Mouse (Mus musculus): Measurements from ENCODE around the gene Ndufa11.

The Ndufa11 gene

DNA sequence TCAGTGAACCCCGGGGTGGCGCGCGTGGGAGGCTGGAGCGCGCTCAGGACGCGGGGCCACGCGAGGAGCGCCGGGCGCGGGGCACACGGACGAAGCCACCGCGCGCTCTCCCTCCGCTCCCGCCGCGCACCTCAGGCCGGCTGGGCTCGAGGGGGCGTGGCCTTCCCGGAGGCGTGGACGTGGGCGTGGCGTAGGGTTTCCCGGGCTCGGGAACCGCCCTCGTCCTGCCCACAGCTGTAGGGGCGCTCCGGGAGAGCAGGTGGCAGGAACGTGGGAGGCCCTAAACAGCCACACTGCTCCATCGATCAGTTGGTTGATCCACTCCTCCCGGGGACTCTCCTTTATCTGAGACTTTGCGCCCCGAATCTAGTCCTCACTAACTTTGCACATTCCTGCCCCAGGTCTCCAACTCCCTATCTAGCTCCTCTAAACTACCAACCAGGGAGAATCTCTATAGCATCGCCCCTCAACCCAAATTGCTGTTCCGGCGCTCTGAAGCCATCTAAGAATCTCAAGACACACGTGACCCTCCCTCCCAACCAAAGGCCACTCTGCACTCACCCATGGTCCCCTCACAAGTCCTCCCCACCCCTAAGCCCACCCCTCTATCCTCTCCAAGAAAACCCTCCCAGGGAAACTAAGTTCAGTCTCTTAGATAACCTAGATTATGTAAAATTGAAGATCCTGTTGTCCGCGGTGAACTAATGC, 40.0 kb downstream of the Ndufa11 start, which contains the start of gene Nrtn:
TSS of gene Nrtn (minus strand) at position 115 of the 708 bp plus-strand sequence.
- DNase-seq (ENCODE audit: low spot score in 2 of 2) = peak; percentile 55 to 59

DNA sequence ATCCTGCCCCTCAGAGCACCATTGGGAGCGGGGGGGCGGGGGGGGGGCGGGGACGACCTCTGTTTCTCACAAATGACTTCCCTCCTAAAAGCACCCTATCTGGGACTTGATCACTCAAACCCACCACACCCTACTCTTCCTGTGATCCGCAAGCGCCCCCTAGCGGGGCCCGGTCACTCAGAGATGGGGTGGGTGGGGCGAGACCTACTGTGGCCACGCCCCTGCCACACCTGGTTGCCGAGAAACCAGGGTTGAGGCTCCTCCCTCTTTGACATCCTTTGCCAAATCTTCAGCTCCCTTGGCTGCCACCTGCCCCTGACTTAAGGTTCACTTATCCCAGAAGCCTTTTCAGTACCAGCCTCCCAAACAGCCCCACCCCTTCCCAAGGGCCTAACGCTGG, 40.6 kb downstream of the Ndufa11 start:
- DNase-seq (ENCODE audit: low spot score in 2 of 2) = peak; percentile 46 to 50

DNA sequence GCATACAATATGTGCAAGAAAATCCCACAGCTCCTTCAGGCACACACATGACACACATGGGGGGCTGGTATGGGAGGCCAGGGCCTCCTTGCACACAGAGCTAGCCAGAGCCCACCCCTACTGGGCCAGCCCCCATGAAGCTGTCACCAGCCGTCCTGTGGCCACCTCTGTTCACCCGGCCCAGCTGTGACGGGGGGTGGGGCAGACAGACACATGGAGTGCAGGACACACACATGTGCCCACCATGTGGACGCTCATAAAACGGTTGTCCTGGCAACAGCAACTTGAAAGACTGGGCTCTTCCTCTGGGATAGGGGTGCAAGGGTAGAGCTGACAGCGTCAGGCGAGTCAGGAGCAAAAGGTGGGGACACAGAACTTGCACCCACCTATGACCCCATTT, 41.7 kb downstream of the Ndufa11 start:
- no peak for DNase-seq (ENCODE audit: low spot score in 2 of 2)

DNA sequence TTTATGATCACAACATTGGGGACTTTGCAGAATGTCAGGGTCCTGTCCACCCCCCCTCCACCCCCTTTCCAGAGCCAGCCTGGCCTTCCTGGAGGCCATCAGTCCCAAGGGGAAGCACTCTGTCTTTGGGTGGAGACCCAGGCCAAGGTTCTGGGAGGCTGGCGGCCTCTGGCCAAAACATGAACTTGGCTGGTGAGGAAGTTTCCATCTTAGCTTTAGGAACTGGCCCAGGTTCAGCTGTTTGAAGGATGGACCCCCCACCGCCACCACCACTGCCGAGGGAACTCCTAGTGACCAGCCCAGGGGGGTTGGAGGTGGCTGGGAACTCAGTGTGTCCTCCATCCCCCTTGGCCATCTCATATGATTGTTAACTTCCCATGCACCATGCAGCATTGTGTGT, 43.5 kb downstream of the Ndufa11 start:
- DNase-seq (ENCODE audit: low spot score in 2 of 2) = no peak

DNA sequence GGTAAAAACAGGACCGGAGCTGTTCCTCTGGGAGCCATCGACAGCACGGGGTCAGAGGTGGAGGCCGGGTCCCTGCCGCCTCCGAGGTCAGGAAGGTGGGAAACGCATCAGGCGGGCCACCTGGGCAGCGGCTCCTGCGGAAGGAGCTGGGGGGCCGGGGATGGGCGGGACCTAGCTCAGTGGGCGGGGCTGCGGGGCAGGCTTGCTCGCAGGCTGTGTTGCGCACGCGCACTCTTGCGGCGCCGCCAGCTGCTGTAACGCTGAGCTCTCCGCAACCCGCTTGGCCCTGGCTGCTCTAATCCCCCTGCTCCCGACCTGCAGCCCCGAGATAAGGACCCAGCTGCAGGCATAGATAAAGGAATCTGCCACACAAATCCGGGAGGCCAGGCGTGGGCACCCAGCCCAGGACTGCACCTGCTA, 44.4 kb downstream of the Ndufa11 start:
- peak; percentile 78 to 86 for DNase-seq (ENCODE audit: low spot score in 2 of 2)

DNA sequence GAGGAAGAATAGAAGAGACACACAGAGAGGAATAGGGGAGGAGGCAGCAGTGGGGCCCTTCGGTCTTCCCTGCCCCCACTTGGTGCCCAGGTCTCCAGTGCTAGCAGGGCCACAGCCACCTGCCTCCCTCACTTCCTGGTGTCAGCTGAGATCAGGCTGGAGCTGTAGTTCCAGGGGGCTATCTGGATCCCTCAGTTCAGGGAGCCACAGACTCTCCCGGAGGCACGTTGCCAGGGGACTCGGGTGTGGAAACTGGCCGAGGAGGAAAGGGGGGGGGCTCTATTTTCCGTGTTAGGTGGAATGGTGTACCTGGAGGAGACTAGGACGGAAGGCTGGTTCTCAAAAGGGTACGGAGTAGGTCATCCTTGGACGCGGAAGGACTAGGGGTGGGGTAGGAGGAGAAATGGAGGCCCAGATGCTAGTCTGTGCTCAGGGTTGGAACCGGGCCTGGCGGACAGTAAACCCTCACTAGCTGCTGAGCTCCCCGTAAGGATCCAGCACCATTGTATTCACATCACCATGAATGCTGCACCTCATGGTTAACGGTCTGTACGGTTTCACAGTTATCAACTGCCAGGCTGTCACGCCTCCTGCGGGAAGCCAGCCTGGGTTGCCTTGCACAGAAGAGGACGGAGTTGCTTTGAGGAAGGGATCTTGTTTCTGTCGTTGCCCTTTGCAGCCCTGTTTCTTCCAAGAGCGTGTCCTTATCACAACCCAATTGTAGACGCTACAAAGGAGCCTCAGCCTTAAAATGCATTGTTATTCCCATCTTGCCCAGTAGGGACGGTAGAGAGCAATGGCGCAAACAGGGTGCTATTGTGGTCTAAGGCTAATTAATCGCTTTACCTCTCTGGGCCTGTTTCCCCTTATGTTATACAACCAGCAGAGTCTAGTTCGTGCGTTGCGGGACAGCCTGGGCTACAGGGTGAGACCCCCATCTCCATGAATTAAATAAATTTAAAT, 45.5 kb downstream of the Ndufa11 start:
- peak; percentile 62 to 71 for DNase-seq (ENCODE audit: low spot score in 2 of 2)

DNA sequence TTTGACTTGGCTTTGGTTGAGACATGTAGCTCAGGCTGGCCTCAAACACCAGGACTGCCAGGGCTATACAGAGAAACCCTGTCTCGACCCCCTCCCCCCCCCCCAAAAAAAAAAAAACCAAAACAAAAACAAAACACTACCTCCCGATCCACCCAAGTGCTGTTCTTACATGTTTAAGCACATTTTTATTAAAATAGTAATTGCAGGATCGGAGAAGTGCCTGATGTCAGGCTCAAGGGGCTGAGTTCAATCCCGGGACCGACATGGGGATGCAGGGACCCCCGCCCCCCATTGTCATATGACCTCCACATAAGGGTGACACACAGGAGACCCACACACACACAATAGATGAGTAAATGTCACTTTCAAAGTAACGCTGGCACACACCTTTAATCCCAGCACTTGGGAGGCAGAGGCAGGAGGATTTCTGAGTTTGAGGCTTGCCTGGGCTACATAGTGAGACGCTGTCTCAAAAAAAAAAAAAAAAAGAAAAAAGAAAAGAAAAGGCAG, 46.2 kb downstream of the Ndufa11 start:
- DNase-seq (ENCODE audit: low spot score in 2 of 2) = no peak

DNA sequence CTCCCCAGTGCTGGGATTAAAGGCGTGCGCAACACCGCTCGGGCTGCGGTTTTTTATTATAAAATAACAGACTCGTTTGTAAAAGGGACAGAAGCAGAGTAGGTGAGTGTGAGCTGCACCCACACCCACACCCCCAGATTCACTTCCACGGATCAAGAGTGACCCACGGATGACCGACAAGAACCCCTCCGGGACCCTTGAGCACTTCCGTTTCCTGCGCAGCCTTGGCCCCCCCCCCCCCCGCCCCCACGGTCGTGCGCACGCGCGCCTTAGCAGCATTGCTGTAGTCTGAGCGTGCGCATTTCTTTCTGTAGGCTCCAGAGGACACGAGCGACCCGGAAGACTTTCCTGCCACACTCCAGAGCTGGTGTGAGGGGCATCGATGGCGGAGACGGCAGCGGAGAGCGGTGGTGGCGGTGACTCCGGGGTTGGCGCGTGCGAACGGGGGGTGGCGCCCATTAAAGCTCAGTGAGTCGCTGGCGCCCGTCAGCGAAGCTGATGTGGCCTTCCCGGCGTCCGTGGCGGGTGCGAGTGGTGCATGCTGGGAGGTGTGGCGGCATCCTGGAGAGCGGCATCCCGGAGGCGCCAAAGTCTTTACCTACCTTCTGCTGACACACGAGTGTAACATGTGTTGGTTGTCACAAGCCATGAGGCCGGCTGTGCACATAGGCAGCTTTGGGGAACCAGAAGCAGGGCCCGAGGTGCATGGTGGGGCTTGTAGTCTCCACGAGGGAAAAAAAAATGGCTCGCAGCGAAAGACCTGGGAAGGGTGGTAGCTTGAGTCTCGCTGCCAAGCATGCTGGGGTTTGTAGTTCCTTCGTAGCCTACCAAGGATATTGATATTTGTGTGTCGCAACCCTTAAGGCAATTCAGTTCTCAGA, 47.1 kb downstream of the Ndufa11 start, which contains the start of gene Dus3l:
TSS of gene Dus3l (plus strand) at position 284 of the 881 bp plus-strand sequence.
- peak; percentile 84 to 93 for DNase-seq (ENCODE audit: low spot score in 2 of 2)

DNA sequence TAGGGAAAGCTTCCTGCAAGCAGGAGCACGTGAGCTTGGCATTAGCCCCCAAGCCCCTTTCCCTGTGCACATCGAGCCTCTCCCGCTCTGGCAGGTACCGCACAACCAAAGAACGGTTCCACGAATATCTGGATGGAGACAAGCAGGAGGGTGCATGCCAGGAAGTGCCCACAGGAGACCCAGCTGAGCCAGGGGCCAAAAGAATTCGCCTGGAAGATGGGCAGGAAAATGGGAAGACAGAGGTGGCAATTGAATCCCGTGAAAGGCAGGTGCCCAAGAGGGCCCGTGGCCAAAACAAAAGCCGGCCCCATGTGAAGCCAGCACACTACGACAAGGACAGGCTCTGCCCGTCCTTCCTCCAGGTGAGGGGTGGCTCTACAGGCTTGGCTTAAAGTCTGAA, 47.9 kb downstream of the Ndufa11 start:
- DNase-seq (ENCODE audit: low spot score in 2 of 2) = no peak

DNA sequence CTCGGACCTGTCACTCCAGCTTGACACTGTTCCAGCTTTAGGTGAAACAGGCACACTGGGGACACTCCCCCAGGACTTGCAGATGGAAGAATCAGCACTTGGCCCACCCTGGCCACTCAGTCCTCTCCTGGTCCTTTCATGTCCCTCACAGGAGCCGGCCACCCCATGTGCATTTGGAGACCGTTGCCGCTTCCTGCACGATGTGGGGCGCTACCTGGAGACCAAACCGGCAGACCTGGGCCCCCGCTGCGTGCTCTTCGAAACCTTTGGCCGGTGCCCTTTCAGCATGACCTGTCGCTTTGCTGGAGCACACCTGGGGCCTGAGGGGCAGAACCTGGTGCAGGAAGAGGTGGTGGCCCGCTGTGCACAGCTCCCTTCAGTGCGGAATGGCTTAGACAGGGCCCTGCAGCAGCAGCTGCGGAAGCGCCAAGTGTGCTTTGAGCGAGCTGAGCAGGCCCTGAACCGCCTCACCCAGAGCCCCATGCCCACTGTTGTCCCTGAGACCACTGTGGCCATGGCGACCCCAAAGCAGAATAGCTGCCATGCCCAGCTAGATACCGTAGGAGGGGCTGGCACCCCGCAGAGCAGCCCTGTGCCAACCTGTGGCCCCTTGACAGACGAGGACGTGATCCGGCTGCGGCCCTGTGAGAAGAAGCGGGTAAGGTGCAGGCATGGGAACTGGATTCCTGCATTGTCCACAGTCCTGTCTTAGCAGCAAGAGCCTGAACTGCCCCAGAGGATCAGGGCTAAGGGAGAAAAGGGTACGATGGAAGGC, 49.3 kb downstream of the Ndufa11 start:
- DNase-seq (ENCODE audit: low spot score in 2 of 2) = no peak

DNA sequence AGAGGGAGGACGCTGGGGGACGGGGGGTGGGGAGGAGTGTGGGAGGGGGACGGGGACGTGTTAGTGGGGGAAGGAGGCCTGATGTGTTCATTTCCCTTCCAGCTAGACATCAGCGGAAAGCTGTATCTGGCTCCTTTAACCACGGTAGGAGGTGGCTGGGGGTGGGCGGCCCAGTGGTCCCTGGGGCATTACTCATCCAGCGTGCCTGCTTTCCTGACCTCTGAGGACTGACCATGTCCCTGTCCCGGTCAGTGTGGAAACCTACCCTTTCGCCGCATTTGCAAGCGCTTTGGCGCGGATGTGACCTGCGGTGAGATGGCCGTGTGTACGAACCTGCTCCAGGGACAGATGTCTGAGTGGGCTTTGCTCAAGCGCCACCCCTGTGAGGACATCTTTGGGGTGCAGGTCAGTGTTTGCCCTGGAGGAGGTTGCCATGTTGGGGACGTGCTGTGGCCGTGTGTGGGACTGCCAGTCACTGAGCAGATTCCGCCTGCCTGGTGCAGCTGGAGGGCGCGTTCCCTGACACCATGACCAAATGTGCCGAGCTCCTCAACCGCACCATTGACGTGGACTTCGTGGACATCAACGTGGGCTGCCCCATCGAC, 50.1 kb downstream of the Ndufa11 start:
- DNase-seq (ENCODE audit: low spot score in 2 of 2) = no peak

DNA sequence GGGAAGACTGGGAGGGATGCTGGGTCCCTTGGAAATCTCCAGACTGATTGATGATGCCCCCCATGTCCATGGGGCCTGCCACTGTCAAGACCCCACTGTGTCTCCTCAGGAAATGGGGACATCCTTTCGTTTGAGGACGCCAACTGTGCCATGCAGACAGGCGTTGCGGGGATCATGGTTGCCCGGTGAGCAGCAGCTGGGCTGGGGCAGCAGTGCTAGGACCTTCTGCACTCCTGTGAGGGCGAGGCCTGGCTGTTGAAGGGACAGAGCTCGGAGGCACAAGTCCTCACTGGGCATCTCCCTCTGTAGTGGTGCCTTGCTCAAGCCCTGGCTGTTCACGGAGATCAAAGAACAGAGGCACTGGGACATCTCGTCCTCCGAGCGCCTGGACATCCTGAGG, 51.4 kb downstream of the Ndufa11 start:
- DNase-seq (ENCODE audit: low spot score in 2 of 2) = no peak

DNA sequence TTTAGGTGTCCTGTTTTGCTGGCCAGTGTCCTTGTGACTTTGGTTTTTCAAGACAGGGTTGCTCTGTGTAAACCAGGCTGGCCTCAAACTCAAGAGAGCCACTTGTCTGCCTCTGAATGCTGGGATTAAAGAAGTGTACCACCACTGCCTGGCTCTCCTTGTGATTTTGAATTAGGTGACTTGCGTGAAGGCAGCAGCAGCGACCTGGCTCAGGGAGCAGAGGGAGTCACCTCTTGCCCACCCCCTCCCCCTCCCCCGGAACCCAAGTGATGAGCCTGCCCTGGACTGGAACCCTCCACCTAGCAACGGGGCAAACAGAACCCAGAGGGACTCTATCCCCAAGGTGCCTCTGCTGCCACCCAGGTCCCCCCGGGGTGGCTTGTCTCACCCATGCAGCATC, 52.4 kb downstream of the Ndufa11 start, which contains the start of gene Prr22:
TSS of gene Prr22 (plus strand) at position 301 of the 400 bp plus-strand sequence.
- no peak for DNase-seq (ENCODE audit: low spot score in 2 of 2)
